Mouse (Mus musculus): ENCODE results near the gene Xrcc5. TPM values are rescaled to one million over a fixed set of nuclear protein-coding genes. Genes with fewer than 3 reads are reported as not detected.

Gene Xrcc5
- polyA plus RNA-seq, 1 experiment from 2014 or later = 31.2 TPM

Other genes starting within 250 kb of the Xrcc5 start
- 5.9 and 7.6 TPM in 2 replicates for gene Mreg, start 95.1 kb upstream of the Xrcc5 start, polyA plus RNA-seq (2014; fragmentation: Nextera tagmentation; extraction: Ambion mirVana)
- gene Pecr, start 23.1 kb upstream of the Xrcc5 start, polyA plus RNA-seq (2014; fragmentation: Nextera tagmentation; extraction: Ambion mirVana) = 30.4 and 31.4 TPM in 2 replicates
- 4.0 and 4.1 TPM in 2 replicates for gene Tmem169, start 23.1 kb upstream of the Xrcc5 start, polyA plus RNA-seq (2014; fragmentation: Nextera tagmentation; extraction: Ambion mirVana)
- 0.17 and 0.42 TPM in 2 replicates for gene March4, start 229.5 kb downstream of the Xrcc5 start, polyA plus RNA-seq (2014; fragmentation: Nextera tagmentation; extraction: Ambion mirVana)

Data from embryonic facial prominence, embryonic 14.5 days (tissue).